Mouse (Mus musculus) heart, adult 2 months (tissue): Measurements from ENCODE around the gene Spag8. TPM values are rescaled to one million over a fixed set of nuclear protein-coding genes. Genes with fewer than 3 reads are reported as not detected.

Experiments
- DNase-seq, 2 experiments: peaks; one replicate each; pipeline ENCODE4 v3.0.0; 2021
- H3K27ac ChIP-seq: fragments of 200-600 bp; 2 replicates; pipeline ENCODE4 v1.8.1; 2022
- H3K27me3 ChIP-seq: fragments of 200-500 bp; 2 replicates; pipeline ENCODE4 v1.6.1; 2012; ENCODE audit warnings: mild to moderate bottlenecking, low read length, inconsistent platforms, mixed read lengths; ENCODE audit not compliant: control insufficient read depth, insufficient read depth
- H3K36me3 ChIP-seq: fragments of 200-500 bp; 2 replicates; pipeline ENCODE4 v1.6.1; 2012; ENCODE audit warnings: low read length, inconsistent platforms; ENCODE audit not compliant: control insufficient read depth, insufficient read depth
- H3K4me1 ChIP-seq: fragments of 200-500 bp; 2 replicates; pipeline ENCODE4 v1.6.1; 2011; ENCODE audit warnings: low read length; ENCODE audit not compliant: control insufficient read depth, insufficient read depth
- H3K4me3 ChIP-seq: fragments of 200-600 bp; 2 replicates; pipeline ENCODE4 v1.8.1; 2022
- H3K79me2 ChIP-seq: fragments of 200-500 bp; replicated peaks from 2 replicates; pipeline ENCODE4 v1.6.1; 2012; ENCODE audit warnings: mild to moderate bottlenecking, inconsistent platforms, low read length, moderate library complexity, mixed read lengths; ENCODE audit not compliant: control insufficient read depth, insufficient read depth
- H3K9ac ChIP-seq: fragments of 200-500 bp; 2 replicates; pipeline ENCODE4 v1.6.1; 2012; ENCODE audit warnings: low read depth, mild to moderate bottlenecking, control low read depth, inconsistent platforms, low read length, mixed read lengths
- CTCF ChIP-seq: fragments of 200-600 bp; IDR thresholded peaks from 2 replicates; pipeline ENCODE4 v1.8.1; 2022; ENCODE audit warnings: antibody characterized with exemption, mild to moderate bottlenecking, moderate library complexity
- EP300 ChIP-seq: fragments of 200-500 bp; IDR thresholded peaks from 2 replicates; pipeline ENCODE4 v1.6.1; 2011; ENCODE audit warnings: low read depth, low read length, control low read depth; ENCODE audit not compliant: insufficient read depth
- POLR2A ChIP-seq: fragments of 200-500 bp; IDR thresholded peaks from 2 replicates; pipeline ENCODE4 v1.6.1; 2011; ENCODE audit warnings: mild to moderate bottlenecking, low read depth, low read length, control low read depth; ENCODE audit not compliant: insufficient read depth
- whole genome bisulfite sequencing: fragments of 180-500 bp; shearing (Covaris S2); methylation state at CpG from one replicate; pipeline ENCODE4 v1.1.7; 2018; 5-methylcytosine and 5-hydroxymethylcytosine counted together
- intact Hi-C: fragments of 180-260 bp; cut with DNase I; formaldehyde crosslinking; loops from one replicate; pipeline ENCODE4 v1.15.1; 2025
- polyA plus RNA-seq: library from polyadenylated mRNA; depleted of rRNA; stranded (reverse); fragments of >200 nt; gene quantifications from 2 replicates; pipeline ENCODE4 v1.2.3, GENCODE M21; 2012
- total RNA-seq, 2 experiments: library from RNA; stranded (reverse); gene quantifications; 2 replicates each; pipeline ENCODE4 v1.2.3; 2021

Gene Spag8
- total and polyA plus RNA-seq, 3 experiments, result 0.29 to 2.0 TPM; not detected in 1

- no peak for TF ChIP-seq EP300
- no peak for TF ChIP-seq POLR2A
- no peak for TF ChIP-seq CTCF
- 80% methylated on average over 5 of the region's 5 CpGs for WGBS
- Histone ChIP-seq H3K9ac (no peak overlapping the region), H3K4me3 (no peak overlapping the region), H3K4me1 (peaks cover 2% of the 10 kb centered on the region), H3K27me3 (no peaks in the 10 kb centered on the region), H3K27ac (no peak overlapping the region), H3K36me3 (no peaks in the 10 kb centered on the region), H3K79me2 (no peaks in the 10 kb centered on the region)
- no peak for DNase-seq
- intact Hi-C loops, result no loop called here
These were observed 21.6 kb upstream of the Spag8 start for GRCm38 (mm10) chr4:43674974-43675373.

- TF ChIP-seq CTCF (no peak), POLR2A (no peak), EP300 (no peak)
- Histone ChIP-seq H3K4me3 (no peak overlapping the region), H3K9ac (no peak overlapping the region), H3K36me3 (no peaks in the 10 kb centered on the region), H3K27ac (no peak overlapping the region), H3K4me1 (peaks cover 5% of the 10 kb centered on the region), H3K79me2 (no peaks in the 10 kb centered on the region), H3K27me3 (no peaks in the 10 kb centered on the region)
- WGBS, result 88% methylated on average over 8 of the region's 8 CpGs
- no peak for DNase-seq
- intact Hi-C loops, result no loop called here
These were observed 20.3 kb upstream of the Spag8 start for GRCm38 (mm10) chr4:43673703-43674102.

- Histone ChIP-seq H3K27me3 (no peaks in the 10 kb centered on the region), H3K9ac (no peak overlapping the region), H3K4me1 (peaks cover 7% of the 10 kb centered on the region), H3K36me3 (no peaks in the 10 kb centered on the region), H3K4me3 (no peak overlapping the region), H3K79me2 (no peaks in the 10 kb centered on the region), H3K27ac (no peak overlapping the region)
- TF ChIP-seq POLR2A (no peak), CTCF (peak; percentile 96), EP300 (peak; percentile 43; the same call in 1 of the 2 replicates)
- WGBS, result 9% methylated on average over 2 of the region's 2 CpGs
- peak; percentile 83 to 90 for DNase-seq
- intact Hi-C loops, result loop anchor here (1.0 kb wide), 1 partner anchor 40 kb away; no protein-coding TSS in a partner anchor
These were observed 18.7 kb upstream of the Spag8 start for GRCm38 (mm10) chr4:43672070-43672469.

GRCm38 (mm10) chr4:43669428-43669794 lies 16.0 kb upstream of the Spag8 start:
- DNase-seq, result no peak
- H3K27me3 ChIP-seq, result no peaks in the 10 kb centered on the region; the same call in 1 of the 2 replicates
- peaks cover 7% of the 10 kb centered on the region for H3K4me1 ChIP-seq
- no peaks in the 10 kb centered on the region for H3K36me3 ChIP-seq
- WGBS, result under 1% methylated on average over 23 of the region's 25 CpGs
- no peak for TF ChIP-seq POLR2A
- no peak for TF ChIP-seq CTCF
- TF ChIP-seq EP300, result no peak
- intact Hi-C loops, result loop anchor here (2.0 kb wide), 1 partner anchor 39 kb away; the partner anchor contains the start of gene Npr2
- peak overlapping the region; percentile 83 for H3K4me3 ChIP-seq
- H3K27ac ChIP-seq, result peak overlapping the region; percentile 93
- H3K9ac ChIP-seq, result peak overlapping the region; percentile 67
- no peaks in the 10 kb centered on the region for H3K79me2 ChIP-seq

- intact Hi-C loops, result loop anchor here (2.0 kb wide), 1 partner anchor 38 kb away; the partner anchor contains the start of gene Npr2
- Histone ChIP-seq H3K9ac (peak within 1 kb of the TSS; percentile 67), H3K4me1 (peaks cover 7% of the 10 kb centered on the region), H3K36me3 (no peaks in the 10 kb centered on the region), H3K27ac (peak within 1 kb of the TSS; percentile 93), H3K27me3 (no peaks in the 10 kb centered on the region; the same call in 1 of the 2 replicates), H3K4me3 (peak within 1 kb of the TSS; percentile 83), H3K79me2 (no peaks in the 10 kb centered on the region)
- 2% methylated on average over 35 of the region's 41 CpGs for WGBS
- DNase-seq, result peak; percentile 94 to 95
- TF ChIP-seq EP300 (0 out of 2 replicates have a peak, but pooled peaks have one; percentile 6), CTCF (no peak), POLR2A (peak; percentile 77)
These were observed 15.5 kb upstream of the Spag8 start, which contains the start of the genes Tmem8b and Fam221b for GRCm38 (mm10) chr4:43668782-43669427. Gene Tmem8b, plus strand, starts transcription at chr4:43668971. Gene Fam221b, minus strand, starts transcription at chr4:43669145.

- TF ChIP-seq EP300 (no peak), CTCF (peak; percentile 69)
- Histone ChIP-seq H3K4me3 (no peak overlapping the region), H3K79me2 (no peaks in the 10 kb centered on the region), H3K4me1 (peaks cover 6% of the 10 kb centered on the region), H3K36me3 (no peaks in the 10 kb centered on the region), H3K9ac (no peak overlapping the region), H3K27ac (no peak overlapping the region), H3K27me3 (no peaks in the 10 kb centered on the region; the same call in 1 of the 2 replicates)
- 20% methylated on average over 4 of the region's 4 CpGs for WGBS
- no peak for DNase-seq
- intact Hi-C loops, result no loop called here
These were observed 13.0 kb upstream of the Spag8 start for GRCm38 (mm10) chr4:43666412-43666811.
